Mouse (Mus musculus) heart, postnatal 0 days (tissue): Measurements from ENCODE around the gene Gltp.

Experiments
- CTCF ChIP-seq: IDR thresholded peaks from 2 replicates; pipeline ENCODE4 v1.5.1; 2016; ENCODE audit warnings: antibody characterized with exemption, control low read depth, low read depth
- EP300 ChIP-seq: IDR thresholded peaks from 2 replicates; pipeline ENCODE4 v1.6.1; 2016; ENCODE audit warnings: antibody characterized with exemption, low read depth

DNA sequence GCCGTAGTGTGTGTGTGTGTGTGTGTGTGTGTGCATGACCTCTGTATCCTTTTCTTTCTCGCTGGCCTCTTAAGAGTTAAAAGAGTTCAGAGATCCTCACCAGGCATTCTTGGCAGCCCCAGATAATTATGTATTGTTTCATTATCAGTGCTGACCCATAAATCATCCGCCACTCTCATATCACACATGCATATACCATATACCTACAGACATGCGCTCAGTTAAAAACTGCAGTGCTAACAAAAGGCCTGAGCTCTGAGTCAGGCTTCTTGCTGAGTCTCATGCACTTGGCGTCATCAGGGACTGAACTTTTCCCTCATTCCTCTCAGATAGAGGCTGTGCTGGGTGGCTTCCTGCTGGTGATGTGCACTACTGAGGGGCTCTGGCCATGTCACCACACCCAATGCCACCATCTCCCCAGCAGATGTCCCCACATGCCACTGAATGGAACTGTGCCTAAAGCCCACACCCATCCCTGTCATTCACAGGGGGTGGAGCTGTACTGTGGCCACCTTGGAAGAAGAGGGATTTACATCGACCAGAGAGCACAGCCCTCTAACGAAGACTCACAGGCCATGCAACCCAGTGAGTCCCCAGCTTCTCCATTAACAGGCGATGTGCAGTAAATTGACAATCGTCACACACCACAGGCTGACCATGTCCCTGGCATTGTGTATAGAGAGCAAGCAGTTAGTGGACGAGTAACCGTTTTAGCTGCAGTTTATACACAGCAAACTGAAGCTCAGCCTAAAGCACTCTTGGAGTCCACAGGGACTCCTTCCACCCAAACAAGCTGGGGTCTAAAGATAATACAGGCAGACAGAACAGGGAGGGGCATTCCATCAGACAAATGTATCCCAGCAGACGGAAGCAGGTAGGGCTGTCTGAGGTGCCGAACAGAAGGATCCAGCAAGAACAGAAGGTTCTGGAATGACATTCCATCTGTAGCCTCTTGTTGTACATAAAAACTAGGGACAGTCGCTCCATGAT lies 11.9 kb upstream of the Gltp start:
- peak; percentile 80 for TF ChIP-seq CTCF
- no peak for TF ChIP-seq EP300
